Mouse (Mus musculus) heart, adult 2 months (tissue): Measurements from ENCODE around the gene Ptprm. TPM values are rescaled to one million over a fixed set of nuclear protein-coding genes. Genes with fewer than 3 reads are reported as not detected.

ENCODE experiments used
- DNase-seq, 2 experiments: peaks; one replicate each; pipeline ENCODE4 v3.0.0; 2021
- H3K27ac ChIP-seq: fragments of 200-600 bp; 2 replicates; pipeline ENCODE4 v1.8.1; 2022
- H3K27me3 ChIP-seq: fragments of 200-500 bp; 2 replicates; pipeline ENCODE4 v1.6.1; 2012; ENCODE audit warnings: mild to moderate bottlenecking, low read length, inconsistent platforms, mixed read lengths; ENCODE audit not compliant: control insufficient read depth, insufficient read depth
- H3K36me3 ChIP-seq: fragments of 200-500 bp; 2 replicates; pipeline ENCODE4 v1.6.1; 2012; ENCODE audit warnings: low read length, inconsistent platforms; ENCODE audit not compliant: control insufficient read depth, insufficient read depth
- H3K4me1 ChIP-seq: fragments of 200-500 bp; 2 replicates; pipeline ENCODE4 v1.6.1; 2011; ENCODE audit warnings: low read length; ENCODE audit not compliant: control insufficient read depth, insufficient read depth
- H3K4me3 ChIP-seq: fragments of 200-600 bp; 2 replicates; pipeline ENCODE4 v1.8.1; 2022
- H3K79me2 ChIP-seq: fragments of 200-500 bp; replicated peaks from 2 replicates; pipeline ENCODE4 v1.6.1; 2012; ENCODE audit warnings: mild to moderate bottlenecking, inconsistent platforms, low read length, moderate library complexity, mixed read lengths; ENCODE audit not compliant: control insufficient read depth, insufficient read depth
- H3K9ac ChIP-seq: fragments of 200-500 bp; 2 replicates; pipeline ENCODE4 v1.6.1; 2012; ENCODE audit warnings: low read depth, mild to moderate bottlenecking, control low read depth, inconsistent platforms, low read length, mixed read lengths
- CTCF ChIP-seq: fragments of 200-600 bp; IDR thresholded peaks from 2 replicates; pipeline ENCODE4 v1.8.1; 2022; ENCODE audit warnings: antibody characterized with exemption, mild to moderate bottlenecking, moderate library complexity
- EP300 ChIP-seq: fragments of 200-500 bp; IDR thresholded peaks from 2 replicates; pipeline ENCODE4 v1.6.1; 2011; ENCODE audit warnings: low read depth, low read length, control low read depth; ENCODE audit not compliant: insufficient read depth
- POLR2A ChIP-seq: fragments of 200-500 bp; IDR thresholded peaks from 2 replicates; pipeline ENCODE4 v1.6.1; 2011; ENCODE audit warnings: mild to moderate bottlenecking, low read depth, low read length, control low read depth; ENCODE audit not compliant: insufficient read depth
- WGBS: fragments of 180-500 bp; shearing (Covaris S2); methylation state at CpG from one replicate; pipeline ENCODE4 v1.1.7; 2018; 5-methylcytosine and 5-hydroxymethylcytosine counted together
- intact Hi-C: fragments of 180-260 bp; cut with DNase I; formaldehyde crosslinking; loops from one replicate; pipeline ENCODE4 v1.15.1; 2025
- polyA plus RNA-seq: library from polyadenylated mRNA; depleted of rRNA; stranded (reverse); fragments of >200 nt; gene quantifications from 2 replicates; pipeline ENCODE4 v1.2.3, GENCODE M21; 2012
- total RNA-seq, 2 experiments: library from RNA; stranded (reverse); gene quantifications; 2 replicates each; pipeline ENCODE4 v1.2.3; 2021

Ptprm gene
- total and polyA plus RNA-seq, 3 experiments: 34.6 to 88.5 (median 78.9) TPM

DNA sequence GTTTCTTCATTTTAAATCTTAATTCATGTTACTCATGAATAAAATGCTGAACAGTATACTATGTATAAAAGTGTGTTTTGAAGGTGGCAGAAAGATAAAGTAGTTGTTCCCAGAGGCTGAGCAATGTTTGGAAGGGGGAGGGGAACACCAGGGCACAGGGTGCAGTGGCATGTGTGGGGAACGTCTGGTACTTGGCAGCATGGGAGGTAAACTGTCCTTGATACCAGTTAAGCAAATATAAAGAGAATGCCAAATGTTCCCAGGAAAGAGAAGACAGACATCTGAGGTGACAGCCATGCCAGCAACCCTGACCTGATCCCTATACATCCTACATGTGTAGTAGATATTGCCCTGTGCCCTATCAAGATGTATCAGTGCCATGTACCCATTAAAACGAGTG is 472.0 kb downstream of the Ptprm start:
- 44% methylated on average over 2 of the region's 2 CpGs for WGBS
- H3K27ac ChIP-seq: peak overlapping the region; percentile 28; the same call in 1 of the 2 replicates
- no peaks in the 10 kb centered on the region for H3K79me2 ChIP-seq
- peak in 1 of 2 experiments; percentile 44 for DNase-seq
- H3K27me3 ChIP-seq: no peaks in the 10 kb centered on the region
- TF ChIP-seq EP300: 0 out of 2 replicates have a peak, but pooled peaks have one; percentile 50
- no peak for TF ChIP-seq POLR2A
- TF ChIP-seq CTCF: no peak
- H3K9ac ChIP-seq: no peak overlapping the region
- intact Hi-C loops: no loop called here
- no peaks in the 10 kb centered on the region for H3K36me3 ChIP-seq
- H3K4me3 ChIP-seq: no peak overlapping the region
- peaks cover 1% of the 10 kb centered on the region; the same call in 1 of the 2 replicates for H3K4me1 ChIP-seq

DNA sequence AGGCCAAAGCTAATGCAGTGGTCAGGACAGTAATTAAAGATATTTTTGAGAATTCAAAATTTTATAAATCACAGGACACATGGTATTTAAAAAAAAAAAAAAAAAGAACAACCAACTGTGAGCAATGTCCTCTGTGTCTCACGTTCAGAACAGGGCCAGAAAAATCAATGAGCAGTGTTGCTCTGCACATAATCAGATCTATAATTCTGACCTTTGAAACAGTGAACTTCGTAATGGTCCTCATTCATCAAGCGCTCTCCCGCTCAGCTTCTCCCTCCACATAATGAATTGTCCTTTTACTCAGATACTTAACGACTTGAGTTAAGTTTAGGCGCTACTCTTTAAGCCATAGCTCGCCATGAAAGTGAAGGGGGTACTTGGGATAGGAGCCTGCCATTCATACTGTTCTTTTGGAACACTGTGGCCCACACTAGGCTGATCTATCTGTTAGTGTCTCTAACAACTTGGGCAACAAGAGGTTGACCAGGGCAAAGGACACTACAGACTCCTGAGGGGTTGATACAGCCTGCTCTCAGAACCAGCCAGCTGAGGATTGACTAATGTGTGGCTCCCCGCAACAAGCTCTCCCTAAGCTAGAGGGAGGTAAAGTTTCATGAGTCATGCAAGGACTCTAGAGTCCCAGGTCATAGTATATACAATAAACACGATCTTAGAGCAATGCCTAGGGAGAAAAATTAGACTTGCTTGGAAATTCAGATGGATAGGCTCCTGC is 473.1 kb downstream of the Ptprm start:
- Histone ChIP-seq H3K4me1 (peaks cover 1% of the 10 kb centered on the region; the same call in 1 of the 2 replicates), H3K9ac (no peak overlapping the region), H3K36me3 (no peaks in the 10 kb centered on the region), H3K4me3 (no peak overlapping the region), H3K79me2 (no peaks in the 10 kb centered on the region), H3K27ac (no peak overlapping the region), H3K27me3 (no peaks in the 10 kb centered on the region)
- DNase-seq: no peak
- intact Hi-C loops: no loop called here
- WGBS: 91% methylated on average over 9 of the region's 9 CpGs
- TF ChIP-seq EP300: no peak
- no peak for TF ChIP-seq POLR2A
- no peak for TF ChIP-seq CTCF

DNA sequence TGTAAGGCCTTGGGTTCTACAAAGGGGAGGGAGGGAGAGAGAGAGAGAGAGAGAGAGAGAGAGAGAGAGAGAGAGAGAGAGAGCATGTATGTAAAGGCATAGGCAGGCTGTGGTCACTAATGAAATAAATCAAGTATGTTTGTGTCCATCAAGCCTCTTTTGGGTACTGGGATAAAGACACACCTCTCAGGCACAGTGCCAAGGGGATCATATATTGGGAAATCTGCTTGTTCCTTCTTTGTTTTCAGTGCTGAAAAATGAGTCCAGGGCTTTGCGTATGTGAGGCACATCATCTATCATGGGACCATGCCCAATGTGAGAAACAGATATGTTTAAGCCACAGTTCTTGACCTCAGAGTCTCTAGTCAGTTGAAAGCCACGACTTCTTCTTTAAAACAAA is 475.1 kb downstream of the Ptprm start:
- no peaks in the 10 kb centered on the region for H3K27me3 ChIP-seq
- WGBS: 76% methylated on average over 2 of the region's 2 CpGs
- no peaks in the 10 kb centered on the region for H3K36me3 ChIP-seq
- no peaks in the 10 kb centered on the region for H3K79me2 ChIP-seq
- TF ChIP-seq POLR2A (no peak), CTCF (no peak), EP300 (no peak)
- H3K27ac ChIP-seq: no peak overlapping the region
- intact Hi-C loops: no loop called here
- peaks cover 1% of the 10 kb centered on the region; the same call in 1 of the 2 replicates for H3K4me1 ChIP-seq
- H3K4me3 ChIP-seq: no peak overlapping the region
- H3K9ac ChIP-seq: no peak overlapping the region
- DNase-seq: no peak

DNA sequence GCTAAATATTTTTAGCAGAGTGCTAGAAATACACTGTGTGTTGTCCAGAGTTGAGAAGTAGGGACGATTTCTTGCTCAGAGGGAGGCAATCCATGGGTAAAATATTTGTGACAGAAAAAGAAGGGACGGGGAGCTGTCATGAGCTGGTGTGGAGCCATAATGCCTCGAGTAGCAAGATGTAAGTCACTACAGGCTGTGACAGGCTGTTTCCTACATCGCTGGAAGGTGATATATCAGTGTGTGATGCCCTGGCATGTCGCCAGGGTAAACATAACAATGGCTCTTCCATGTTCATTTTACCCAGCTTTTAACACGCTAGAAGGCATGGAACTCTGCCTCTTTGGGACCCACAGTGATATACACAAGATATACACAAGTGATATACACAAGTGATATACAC is 476.7 kb downstream of the Ptprm start:
- TF ChIP-seq POLR2A (no peak), CTCF (no peak), EP300 (no peak)
- H3K27ac ChIP-seq: no peak overlapping the region
- H3K36me3 ChIP-seq: no peaks in the 10 kb centered on the region
- peaks cover 1% of the 10 kb centered on the region; the same call in 1 of the 2 replicates for H3K4me1 ChIP-seq
- no peaks in the 10 kb centered on the region for H3K79me2 ChIP-seq
- no peak overlapping the region for H3K9ac ChIP-seq
- intact Hi-C loops: no loop called here
- WGBS: 42% methylated on average over 6 of the region's 6 CpGs
- no peak overlapping the region for H3K4me3 ChIP-seq
- no peaks in the 10 kb centered on the region for H3K27me3 ChIP-seq
- DNase-seq: no peak

DNA sequence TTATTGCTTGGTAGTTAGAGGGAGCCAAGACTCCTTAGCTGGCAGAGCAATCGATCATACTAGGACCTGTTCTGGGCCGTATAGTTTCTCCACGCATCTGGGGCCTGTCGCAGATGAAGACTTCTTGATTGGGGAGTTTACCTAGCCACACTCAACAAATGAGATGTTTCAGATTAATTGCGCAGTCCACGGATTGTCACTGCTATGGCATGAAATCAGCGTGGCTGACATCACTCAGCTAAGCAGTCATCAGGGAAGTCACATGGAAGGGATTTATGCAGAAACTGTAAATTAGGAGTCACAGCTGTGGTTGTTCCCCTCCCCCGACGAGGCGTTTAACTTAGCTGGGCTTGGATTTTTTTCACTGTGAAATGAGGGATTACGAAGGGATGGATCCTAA is 479.4 kb downstream of the Ptprm start:
- Histone ChIP-seq H3K27me3 (no peaks in the 10 kb centered on the region), H3K79me2 (no peaks in the 10 kb centered on the region), H3K36me3 (no peaks in the 10 kb centered on the region), H3K9ac (no peak overlapping the region), H3K4me1 (no peaks in the 10 kb centered on the region), H3K27ac (no peak overlapping the region), H3K4me3 (no peak overlapping the region)
- DNase-seq: no peak
- intact Hi-C loops: no loop called here
- 91% methylated on average over 11 of the region's 11 CpGs for WGBS
- no peak for TF ChIP-seq CTCF
- TF ChIP-seq EP300: no peak

DNA sequence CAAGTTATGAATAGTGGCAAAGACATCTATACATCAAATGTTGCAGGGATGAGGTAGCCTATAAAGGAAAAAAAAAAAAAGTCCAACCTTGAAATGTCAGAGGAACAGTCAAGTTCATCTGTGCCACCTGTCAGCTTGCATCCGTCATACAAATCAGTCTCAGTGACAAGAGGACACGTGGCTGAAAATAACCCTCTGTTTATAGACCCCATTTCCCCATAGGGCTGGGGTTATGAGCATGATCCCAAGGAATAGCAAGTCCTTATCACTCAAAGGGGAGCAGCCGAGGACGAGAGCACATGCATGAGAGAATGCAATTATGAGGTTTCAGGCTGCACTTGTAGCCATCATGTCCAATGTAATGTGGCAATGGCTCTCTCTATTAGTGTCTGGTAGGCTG is 482.9 kb downstream of the Ptprm start:
- Histone ChIP-seq H3K9ac (no peak overlapping the region), H3K79me2 (no peaks in the 10 kb centered on the region), H3K27me3 (no peaks in the 10 kb centered on the region), H3K4me1 (no peaks in the 10 kb centered on the region), H3K36me3 (no peaks in the 10 kb centered on the region), H3K4me3 (no peak overlapping the region), H3K27ac (no peak overlapping the region)
- intact Hi-C loops: no loop called here
- no peak for DNase-seq
- WGBS: 85% methylated on average over 4 of the region's 4 CpGs
- TF ChIP-seq POLR2A (no peak), EP300 (no peak), CTCF (no peak)
